Mouse (Mus musculus) MN1 (cell line): ENCODE data around the gene Eef1g.
"Not testable (repeated sequence)": the region's sequence is repeated elsewhere in the genome, so short reads cannot be mapped to it uniquely, and the experiment has no call there.

ENCODE experiments used
- DNase-seq: peaks from one replicate; pipeline ENCODE4 v3.0.0-alpha.2; 2016; ENCODE audit warnings: low spot score

Gene Eef1g

GRCm38 (mm10) chr19:8987816-8988215 lies 21.0 kb downstream of the Eef1g start:
- DNase-seq = peak; percentile 24

- DNase-seq = no peak
These were observed 21.7 kb downstream of the Eef1g start for GRCm38 (mm10) chr19:8988346-8989065.

- peak; percentile 60 for DNase-seq
These were observed 22.3 kb downstream of the Eef1g start, which contains the start of gene Ahnak for GRCm38 (mm10) chr19:8989066-8989566. Ahnak (plus strand) TSS chr19:8989284.

GRCm38 (mm10) chr19:8989567-8990431 lies 23.0 kb downstream of the Eef1g start:
- DNase-seq = peak; percentile 55

- DNase-seq = peak; percentile 33
These were observed 23.7 kb downstream of the Eef1g start for GRCm38 (mm10) chr19:8990432-8991102.

GRCm38 (mm10) chr19:8991245-8991870 lies 24.5 kb downstream of the Eef1g start:
- no peak for DNase-seq

- DNase-seq = no peak
These were observed 25.3 kb downstream of the Eef1g start for GRCm38 (mm10) chr19:8991871-8992735.

GRCm38 (mm10) chr19:8992769-8993624 lies 26.2 kb downstream of the Eef1g start:
- peak; percentile 74 for DNase-seq

- no peak for DNase-seq
These were observed 26.7 kb downstream of the Eef1g start for GRCm38 (mm10) chr19:8993625-8993912.

- DNase-seq = no peak
These were observed 28.2 kb downstream of the Eef1g start for GRCm38 (mm10) chr19:8994813-8995607.

- no peak for DNase-seq
These were observed 29.8 kb downstream of the Eef1g start for GRCm38 (mm10) chr19:8996601-8997000.

- peak; percentile 78 for DNase-seq
These were observed 30.7 kb downstream of the Eef1g start for GRCm38 (mm10) chr19:8997546-8997945.

- no peak for DNase-seq
These were observed 31.7 kb downstream of the Eef1g start for GRCm38 (mm10) chr19:8998546-8998945.

- DNase-seq = no peak
These were observed 32.4 kb downstream of the Eef1g start for GRCm38 (mm10) chr19:8999223-8999622.

GRCm38 (mm10) chr19:9006915-9007314 lies 40.1 kb downstream of the Eef1g start:
- DNase-seq = not testable (repeated sequence)

GRCm38 (mm10) chr19:9019298-9019697 lies 52.5 kb downstream of the Eef1g start:
- DNase-seq = no peak

GRCm38 (mm10) chr19:9023021-9023778 lies 56.4 kb downstream of the Eef1g start:
- DNase-seq = no peak

GRCm38 (mm10) chr19:9025562-9026257 lies 58.9 kb downstream of the Eef1g start:
- no peak for DNase-seq
